ENCODE assay signal across 20 mouse cellular contexts in genomic region chr5:122883237-122883636, GRCm38 (mm10). TPM values are rescaled to one million over a fixed set of nuclear protein-coding genes. Genes with fewer than 3 reads are reported as not detected.
DNase-seq lines count a peak whose midpoint lies in the region; ATAC-seq and TF ChIP-seq lines count a peak whose summit lies in the region.
"Had no signal": no experiment of that assay in that cellular context is flagged by ENCODE, and none has a peak within 500 bp of the region (broad histone marks: within the 10 kb centered on the region; RNA-seq: fewer than 3 reads in every experiment).

No protein-coding gene starts in this region.

- H3K4me2 ChIP-seq in stomach, postnatal 0 days (replicated peaks; ENCODE audit: low read depth): no peak overlapping the region
- no peak overlapping the region for H3K4me2 ChIP-seq in kidney, embryonic 14.5 days (replicated peaks; ENCODE audit: low read depth, low read length)
- H3K4me2 ChIP-seq: embryonic facial prominence, embryonic 13.5 days; forebrain, embryonic 12.5 days; forebrain, embryonic 15.5 days; hindbrain, embryonic 13.5 days; intestine, embryonic 15.5 days had no signal

- ATAC-seq in stomach, postnatal 0 days (ENCODE audit: low FRiP score, low TSS enrichment): no peak
- ATAC-seq in kidney, embryonic 14.5 days (ENCODE audit: low FRiP score, low TSS enrichment): no peak
- ATAC-seq: activated CD4-positive, CD25-positive, alpha-beta regulatory T cell, adult 4 months; forebrain, embryonic 15.5 days; hindbrain, embryonic 16.5 days; intestine, embryonic 15.5 days had no signal

- H3K27me3 ChIP-seq in cerebellum, adult 2 months (ENCODE audit: control insufficient read depth, insufficient read depth, low read length): no peaks in the 10 kb centered on the region
- no peaks in the 10 kb centered on the region for H3K27me3 ChIP-seq in stomach, postnatal 0 days (ENCODE audit: control insufficient read depth, insufficient read depth, low read length)
- no peaks in the 10 kb centered on the region for H3K27me3 ChIP-seq in kidney, embryonic 14.5 days (ENCODE audit: control insufficient read depth, insufficient read depth, low read length)
- H3K27me3 ChIP-seq: embryonic facial prominence, embryonic 13.5 days; forebrain, embryonic 12.5 days; forebrain, embryonic 15.5 days; hindbrain, embryonic 13.5 days; intestine, embryonic 15.5 days had no signal

- no peak for TF ChIP-seq EP300 in stomach, postnatal 0 days (optimal IDR thresholded peaks at IDR 0.05)

- H3K4me3 ChIP-seq in cerebellum, adult 2 months (replicated peaks; ENCODE audit: insufficient read depth, low read depth, low read length): no peak overlapping the region
- no peak overlapping the region for H3K4me3 ChIP-seq in stomach, postnatal 0 days (ENCODE audit: low read depth, low read length)
- no peak overlapping the region for H3K4me3 ChIP-seq in kidney, embryonic 14.5 days (ENCODE audit: low read length)
- H3K4me3 ChIP-seq: embryonic facial prominence, embryonic 10.5 days; embryonic facial prominence, embryonic 13.5 days; erythroblast, embryonic 14.5 days; forebrain, embryonic 12.5 days; forebrain, embryonic 15.5 days; hindbrain, embryonic 10.5 days; hindbrain, embryonic 13.5 days; intestine, embryonic 15.5 days had no signal

- H3K4me1 ChIP-seq in cerebellum, adult 2 months (ENCODE audit: control insufficient read depth, insufficient read depth, low read length): peaks cover 31% of the 10 kb centered on the region
- H3K4me1 ChIP-seq in stomach, postnatal 0 days (replicated peaks; ENCODE audit: control insufficient read depth, insufficient read depth): no peaks in the 10 kb centered on the region; the same call in 1 of the 2 replicates
- peaks cover 18% of the 10 kb centered on the region for H3K4me1 ChIP-seq in kidney, embryonic 14.5 days (ENCODE audit: control insufficient read depth, insufficient read depth, low read length)

- peak overlapping the region; percentile 18; the same call in 1 of the 2 replicates for H3K27ac ChIP-seq in cerebellum, adult 2 months (ENCODE audit: insufficient read depth, low read length)
- peak overlapping the region; percentile 78 for H3K27ac ChIP-seq in stomach, postnatal 0 days (replicated peaks)
- no peak overlapping the region for H3K27ac ChIP-seq in kidney, embryonic 14.5 days (ENCODE audit: low read depth, low read length)
- H3K27ac ChIP-seq: embryonic facial prominence, embryonic 10.5 days; embryonic facial prominence, embryonic 13.5 days; forebrain, embryonic 12.5 days; forebrain, embryonic 15.5 days; hindbrain, embryonic 10.5 days; hindbrain, embryonic 13.5 days; intestine, embryonic 15.5 days had no signal

- DNase-seq in cerebellum, adult 2 months: no peak
- DNase-seq in cerebellum, adult 9-11 months: no peak
- peak; percentile 38 for DNase-seq in testis, postnatal 10 days (ENCODE audit: low spot score)
- DNase-seq in testis, postnatal 14 days (ENCODE audit: low spot score): no peak
- no peak for DNase-seq in stomach, postnatal 0 days (ENCODE audit: low spot score)
- DNase-seq: adrenal gland, adult 8-10 months; adrenal gland, postnatal 25 days; embryo, embryonic 11 days; heart, postnatal 36 days had no signal

- no peaks in the 10 kb centered on the region; the same call in 1 of the 2 replicates for H3K36me3 ChIP-seq in stomach, postnatal 0 days (ENCODE audit: control insufficient read depth, insufficient read depth, low read length)
- H3K36me3 ChIP-seq in kidney, embryonic 14.5 days (ENCODE audit: control insufficient read depth, insufficient read depth, low read length): peaks cover 50% of the 10 kb centered on the region

- WGBS in cerebellum, adult 2 months: 67% methylated on average over 9 of the region's 9 CpGs
- 70% methylated on average over 9 of the region's 9 CpGs for WGBS in stomach, postnatal 0 days
- WGBS in kidney, embryonic 14.5 days: 77% methylated on average over 9 of the region's 9 CpGs

- TF ChIP-seq CTCF in cerebellum, adult 2 months (IDR thresholded peaks at IDR 0.05; ENCODE audit: borderline replicate concordance, insufficient read depth, low read depth, low read length): no peak
- TF ChIP-seq CTCF in stomach, postnatal 0 days (IDR thresholded peaks at IDR 0.05; ENCODE audit: low read depth): no peak

- no peaks in the 10 kb centered on the region for H3K9me3 ChIP-seq in stomach, postnatal 0 days (ENCODE audit: control insufficient read depth, low read length)
- H3K9me3 ChIP-seq in kidney, embryonic 14.5 days (ENCODE audit: control insufficient read depth, low read length): no peaks in the 10 kb centered on the region
- H3K9me3 ChIP-seq: embryonic facial prominence, embryonic 10.5 days; embryonic facial prominence, embryonic 13.5 days; forebrain, embryonic 12.5 days; forebrain, embryonic 15.5 days; hindbrain, embryonic 10.5 days; hindbrain, embryonic 13.5 days; intestine, embryonic 15.5 days had no signal

- no peak for TF ChIP-seq POLR2A in cerebellum, adult 2 months (IDR thresholded peaks at IDR 0.05; ENCODE audit: borderline replicate concordance, insufficient read depth, low read length)

- no peak overlapping the region for H3K9ac ChIP-seq in stomach, postnatal 0 days (ENCODE audit: low read length)
- no peak overlapping the region for H3K9ac ChIP-seq in kidney, embryonic 14.5 days (ENCODE audit: low read depth, low read length)
- H3K9ac ChIP-seq: embryonic facial prominence, embryonic 13.5 days; forebrain, embryonic 12.5 days; forebrain, embryonic 15.5 days; hindbrain, embryonic 13.5 days; intestine, embryonic 15.5 days had no signal

RNA-seq across cellular contexts. Expression of gene Rnf34, which starts 33.4 kb away (rescaled TPM):
- 44.8 and 45.6 TPM in 2 replicates for polyA plus RNA-seq in cerebellum, adult 2 months (2012; rRNA removed)
- 16.9 and 19.1 TPM in 2 replicates for polyA plus RNA-seq in stomach, postnatal 0 days (2015; fragmentation: Nextera tagmentation; extraction: Ambion mirVana)
- polyA plus RNA-seq in kidney, embryonic 14.5 days (2014; fragmentation: Nextera tagmentation; extraction: Ambion mirVana): 33.4 and 35.1 TPM in 2 replicates
